Mouse (Mus musculus): ENCODE data around the gene Fshr.

Gene Fshr

GRCm38 (mm10) chr17:89034627-89035026 lies 165.8 kb downstream of the Fshr start:
- DNase-seq (ENCODE audit: low spot score in 2 of 2) = no peak

GRCm38 (mm10) chr17:89032981-89033380 lies 167.5 kb downstream of the Fshr start:
- DNase-seq (ENCODE audit: low spot score in 2 of 2) = peak in 1 of 2 experiments; percentile 53

DNA sequence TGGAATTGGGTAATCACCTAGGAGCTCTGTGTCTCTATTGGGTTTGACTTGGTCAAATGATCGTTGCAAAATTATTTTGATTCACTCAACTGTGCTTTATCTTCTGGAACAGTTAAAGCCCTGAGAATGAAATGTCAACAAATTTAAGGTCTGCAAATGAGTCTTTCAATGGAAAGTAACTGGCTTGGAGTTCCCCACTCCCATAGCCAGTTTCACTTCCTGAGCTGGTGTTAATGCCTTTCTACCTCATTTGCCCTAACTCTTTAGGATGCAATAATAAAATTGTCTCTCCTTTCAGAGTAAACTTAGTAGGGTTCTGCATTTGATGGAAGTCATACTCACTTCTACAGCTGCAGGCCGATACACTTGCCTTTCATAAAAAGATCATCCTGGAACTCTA lies 181.0 kb downstream of the Fshr start:
- DNase-seq (ENCODE audit: low spot score in 2 of 2) = no peak

- no peak for DNase-seq (ENCODE audit: low spot score in 2 of 2)
These were observed 183.5 kb downstream of the Fshr start for GRCm38 (mm10) chr17:89017002-89017401.

DNA sequence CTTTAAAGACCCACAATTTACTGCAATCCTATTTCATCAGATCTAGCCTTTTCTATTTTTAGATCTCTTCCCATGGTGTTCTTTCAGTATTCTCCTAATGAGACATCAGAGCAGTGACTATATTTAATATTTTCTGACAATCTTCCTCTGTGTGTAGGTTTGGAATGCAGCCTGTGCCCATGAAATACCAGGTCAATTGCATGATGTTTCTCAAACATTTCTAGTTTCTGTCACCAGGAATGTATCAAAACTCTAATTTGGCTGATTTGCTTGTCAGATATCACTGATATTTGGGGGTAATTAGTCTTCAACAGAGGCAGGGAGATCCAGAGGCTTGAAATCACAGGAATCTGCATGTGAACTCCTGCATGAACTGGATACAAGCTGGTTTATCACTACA lies 186.8 kb downstream of the Fshr start:
- no peak for DNase-seq (ENCODE audit: low spot score in 2 of 2)

DNA sequence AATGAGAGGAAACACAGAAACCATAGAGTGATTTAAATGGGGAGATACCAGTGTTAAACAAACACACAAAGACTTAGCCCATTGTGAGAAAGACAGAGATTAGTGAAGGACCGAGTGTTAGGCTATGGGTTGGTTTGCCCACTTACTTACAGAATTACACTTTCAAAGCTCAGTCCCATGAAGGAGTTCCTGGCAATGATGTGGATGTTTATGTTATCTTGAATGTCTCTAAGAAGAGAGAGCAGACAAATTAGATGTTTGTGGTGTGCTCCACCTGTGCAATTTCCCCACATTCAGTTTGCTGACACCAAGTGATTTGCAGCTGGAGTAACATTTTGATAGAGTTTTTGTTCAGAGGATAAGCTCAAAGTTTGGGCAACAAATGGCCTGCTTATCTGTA lies 191.4 kb downstream of the Fshr start:
- DNase-seq (ENCODE audit: low spot score in 2 of 2) = no peak

DNA sequence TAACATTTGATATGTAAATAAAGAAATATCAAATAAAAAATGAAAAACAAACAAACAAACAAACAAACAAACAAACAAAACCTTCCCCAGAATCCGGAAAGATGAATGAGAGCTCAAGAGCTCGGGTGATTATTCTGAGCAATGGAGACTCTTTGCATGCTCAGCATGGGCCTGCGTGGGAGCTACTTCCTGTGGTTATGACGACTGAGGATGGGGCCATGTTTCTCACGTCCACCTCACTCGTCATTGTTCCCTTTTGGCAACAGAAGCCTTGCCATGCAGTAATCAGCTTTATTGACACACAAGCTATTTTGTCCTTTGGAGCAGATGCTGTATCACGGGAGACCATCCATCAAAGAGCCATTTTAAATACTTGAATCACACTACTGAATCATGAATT lies 191.8 kb downstream of the Fshr start:
- no peak for DNase-seq (ENCODE audit: low spot score in 2 of 2)

DNA sequence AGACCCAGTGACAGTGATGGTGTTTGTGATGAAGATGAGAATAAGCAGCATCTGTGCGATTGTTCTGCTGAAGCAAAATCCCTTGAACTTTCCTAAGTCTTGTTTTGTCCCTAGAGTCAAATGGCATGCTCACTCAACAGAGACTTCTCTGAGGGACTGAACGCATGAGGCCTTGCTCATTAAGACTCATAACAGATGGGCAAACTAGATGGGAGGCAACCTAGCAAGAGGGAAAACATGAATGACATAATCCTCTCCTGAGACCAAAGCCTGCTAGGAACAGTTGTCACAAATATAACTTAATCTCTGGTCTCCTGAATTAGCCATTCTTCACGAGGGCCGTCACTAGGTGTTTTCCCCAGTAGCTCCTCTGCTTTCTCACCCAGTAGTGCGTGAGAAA lies 194.5 kb downstream of the Fshr start:
- DNase-seq (ENCODE audit: low spot score in 2 of 2) = no peak

DNA sequence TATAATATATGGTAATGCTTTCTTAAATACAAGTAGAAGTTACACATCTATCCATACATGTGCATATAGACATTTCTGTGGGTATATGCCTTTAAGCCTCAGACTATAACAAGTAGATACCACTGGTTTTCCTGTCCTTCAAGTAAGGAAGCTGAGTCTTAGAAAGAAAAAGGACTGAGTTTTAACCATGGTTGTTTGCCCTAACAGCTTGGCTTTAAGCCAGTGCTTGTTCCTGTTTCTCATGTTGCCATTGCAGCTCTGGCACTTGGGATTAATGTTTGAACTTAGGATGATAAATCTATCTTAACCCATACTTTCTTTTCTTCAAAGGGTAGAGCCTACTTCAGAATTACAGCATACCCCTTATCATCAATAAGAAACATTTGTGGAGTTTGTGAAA lies 200.6 kb downstream of the Fshr start:
- no peak for DNase-seq (ENCODE audit: low spot score in 2 of 2)

- no peak for DNase-seq (ENCODE audit: low spot score in 2 of 2)
These were observed 202.2 kb downstream of the Fshr start for GRCm38 (mm10) chr17:88998243-88998642.

DNA sequence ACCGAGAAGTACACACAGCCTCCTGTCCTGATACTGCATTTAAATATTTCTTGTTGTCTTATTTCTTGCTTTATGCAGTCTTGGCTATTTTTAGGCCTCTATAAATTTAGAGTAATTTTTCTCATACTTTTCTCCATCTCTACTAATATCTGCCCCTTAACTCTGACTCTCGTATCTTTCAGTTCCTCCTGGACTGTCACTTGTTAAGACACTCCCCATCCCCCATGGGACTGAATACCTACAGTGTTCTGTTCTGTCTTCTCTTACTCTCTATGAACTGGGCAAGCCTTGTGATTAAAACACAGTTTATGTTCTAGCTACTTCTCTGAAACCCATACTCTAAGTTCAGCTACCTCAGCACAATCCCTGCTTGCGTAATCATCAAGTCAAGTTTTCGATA lies 209.2 kb downstream of the Fshr start:
- DNase-seq (ENCODE audit: low spot score in 2 of 2) = no peak

DNA sequence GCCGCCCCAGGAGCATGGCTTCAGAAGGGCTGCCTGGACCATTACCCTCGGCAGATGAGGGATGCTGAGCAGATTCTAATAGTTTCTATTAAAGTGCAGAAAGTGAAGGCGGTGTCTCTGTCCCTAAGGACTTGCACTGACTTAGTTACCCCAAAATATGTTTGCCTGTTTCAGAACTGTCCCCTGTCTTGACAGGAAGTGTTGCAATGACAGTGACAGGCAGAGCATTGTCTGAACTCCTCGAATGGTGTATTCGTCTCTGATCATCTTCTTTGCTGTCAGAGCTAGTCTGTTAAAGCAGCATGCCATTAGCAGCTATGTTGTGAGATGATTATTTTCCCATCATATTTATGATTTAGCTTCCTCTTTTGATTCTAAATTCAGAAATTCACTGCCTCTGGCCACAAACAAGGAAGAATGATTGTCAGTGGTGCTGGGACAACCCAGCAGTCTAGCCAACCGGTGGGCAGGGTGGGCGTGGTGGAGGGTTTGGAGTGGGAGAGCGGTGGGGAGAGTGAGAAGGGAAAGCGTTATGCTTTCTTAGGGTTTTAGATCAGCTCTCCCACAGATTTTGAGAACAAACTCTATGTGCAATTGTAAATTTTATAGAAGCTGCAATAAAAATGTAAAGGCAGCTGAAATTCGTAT lies 219.6 kb downstream of the Fshr start:
- no peak for DNase-seq (ENCODE audit: low spot score in 2 of 2)

GRCm38 (mm10) chr17:88974538-88974937 lies 225.9 kb downstream of the Fshr start:
- DNase-seq (ENCODE audit: low spot score in 2 of 2) = no peak

GRCm38 (mm10) chr17:88966028-88966427 lies 234.4 kb downstream of the Fshr start:
- DNase-seq (ENCODE audit: low spot score in 2 of 2) = no peak

DNA sequence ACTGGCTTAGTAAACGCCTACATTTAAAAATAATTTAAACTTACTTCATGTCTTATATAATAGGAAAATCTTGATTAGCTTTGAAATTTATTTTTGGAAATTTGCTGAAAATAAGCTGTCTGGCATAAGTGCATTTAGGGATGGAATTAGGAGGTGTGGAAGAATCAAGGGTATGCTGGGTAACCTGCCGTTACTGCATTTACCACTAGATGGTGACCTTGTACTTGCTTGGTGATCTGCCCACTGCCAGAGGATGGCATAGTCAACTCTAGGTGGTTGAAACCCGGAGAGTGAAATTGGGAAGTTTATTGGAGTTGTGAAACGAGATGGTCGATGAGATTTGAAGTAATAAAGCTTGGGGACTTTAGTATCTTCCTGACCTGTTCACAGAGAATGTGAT lies 246.5 kb downstream of the Fshr start:
- DNase-seq (ENCODE audit: low spot score in 2 of 2) = no peak

DNA sequence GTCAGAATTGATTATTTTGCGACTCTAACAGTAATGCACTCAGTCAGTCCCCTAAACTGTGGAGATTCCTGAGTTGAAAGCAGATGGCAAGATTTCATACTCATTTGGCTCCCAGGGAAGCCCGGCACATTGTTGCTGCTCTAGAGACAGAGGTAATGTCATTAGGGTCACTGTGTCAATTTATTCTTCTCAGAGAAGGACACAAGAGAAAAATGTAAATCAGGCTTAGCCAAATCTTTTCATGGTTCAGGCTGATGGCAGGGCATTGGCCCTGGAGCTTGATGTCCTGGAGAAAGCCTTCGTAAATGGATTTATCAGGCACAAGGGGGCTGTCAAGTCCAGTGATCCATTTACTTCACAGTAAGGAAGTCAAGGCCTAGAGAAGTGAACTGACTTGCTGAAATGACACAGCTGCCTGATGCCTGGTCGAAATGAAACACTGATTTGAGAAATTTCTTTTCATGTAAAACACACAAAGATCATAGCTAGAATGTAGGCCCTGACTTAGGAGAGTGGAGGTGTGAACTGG lies 262.3 kb downstream of the Fshr start:
- no peak for DNase-seq (ENCODE audit: low spot score in 2 of 2)

DNA sequence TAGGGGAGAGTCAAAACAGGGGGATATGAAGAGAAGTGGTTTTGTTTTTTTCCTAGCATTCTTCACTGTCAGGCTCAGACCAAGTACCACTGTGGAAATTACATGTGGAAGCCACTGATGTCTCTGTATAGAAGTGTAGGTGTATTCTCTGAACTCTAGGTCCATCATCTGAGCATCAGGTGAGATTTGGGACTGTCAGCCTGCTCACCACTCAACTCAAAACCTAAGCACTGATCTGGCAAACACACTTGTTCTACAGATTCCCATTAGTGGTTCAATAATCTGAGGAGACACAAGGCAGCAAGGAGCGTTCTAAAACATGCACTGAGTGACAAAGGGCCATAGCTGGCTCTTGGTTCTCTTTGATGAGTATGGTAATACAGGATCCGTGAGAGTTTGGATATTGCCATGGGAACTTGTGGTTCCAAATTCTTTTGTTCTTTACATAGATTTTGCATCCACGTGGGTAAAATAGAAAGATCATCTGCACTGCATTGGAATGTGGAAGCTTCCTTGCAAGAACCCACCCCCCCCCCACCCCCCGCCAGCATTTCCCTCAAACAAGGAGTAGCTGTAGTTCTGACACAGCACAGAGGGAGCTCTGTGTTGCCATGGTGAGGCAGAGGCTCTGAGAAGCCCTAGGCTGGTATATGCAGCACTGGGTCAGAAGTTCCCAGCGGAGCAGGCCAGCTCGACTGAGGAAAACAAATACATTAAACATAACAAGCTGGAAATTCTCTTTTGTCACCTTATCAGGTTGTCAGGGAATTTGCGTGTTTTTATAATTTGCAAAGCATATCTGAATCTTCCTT lies 262.9 kb downstream of the Fshr start:
- DNase-seq (ENCODE audit: low spot score in 2 of 2) = no peak

- no peak for DNase-seq (ENCODE audit: low spot score in 2 of 2)
These were observed 263.5 kb downstream of the Fshr start for GRCm38 (mm10) chr17:88936941-88937340.

Measured in spleen, postnatal 4 days (tissue).